Mouse (Mus musculus) urinary bladder, adult 18-20 months (tissue): ENCODE data around the gene Gm14410.
"Not testable (repeated sequence)": the region's sequence is repeated elsewhere in the genome, so short reads cannot be mapped to it uniquely, and the experiment has no call there.

Experiments
- DNase-seq, 2 experiments: peaks; one replicate each; pipeline ENCODE4 v3.0.0; 2022; ENCODE audit warnings: low spot score in 2 of 2, mixed read lengths in 2 of 2

The Gm14410 gene

DNA sequence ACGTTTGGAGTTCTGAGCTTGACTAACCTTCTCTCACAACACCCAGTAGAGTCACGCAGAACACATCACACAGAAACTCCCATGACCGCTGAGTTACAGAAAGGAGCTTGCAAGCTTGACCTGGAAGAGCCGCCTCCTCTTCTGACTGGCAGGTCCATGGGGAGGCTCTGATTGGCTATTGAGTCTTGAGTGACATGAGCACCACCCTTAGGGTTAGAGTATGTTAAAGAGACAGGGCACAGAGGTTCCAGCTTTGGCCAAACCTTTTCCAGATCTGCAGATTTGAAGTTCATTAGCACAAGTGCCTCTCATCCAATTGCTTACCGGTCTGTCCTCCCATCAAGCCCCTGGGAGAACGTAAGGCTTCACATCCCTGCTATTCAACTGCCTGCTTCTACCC lies at the start of gene Gm14410:
TSS of gene Gm14410 (minus strand) at position 81 of the 400 bp plus-strand sequence.
- DNase-seq: peak; percentile 59 to 84

DNA sequence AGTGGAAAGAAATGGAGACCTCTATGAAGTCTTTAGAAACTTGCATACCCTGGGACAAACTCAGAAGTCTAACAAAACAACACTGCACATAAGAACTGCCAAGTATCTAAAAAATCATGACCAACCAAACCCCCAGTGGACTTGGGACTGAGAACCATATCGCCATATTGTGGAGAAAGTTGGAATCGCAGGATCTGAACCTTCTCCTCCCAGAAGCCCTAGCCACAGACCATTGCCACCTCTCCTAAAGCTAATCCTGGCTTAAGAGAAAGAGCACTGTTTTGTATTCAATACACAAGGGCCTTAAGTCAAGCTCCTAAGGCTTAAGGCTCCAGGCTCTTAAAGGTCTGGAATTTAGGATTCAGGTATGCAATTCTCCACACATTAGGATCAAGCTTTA lies 41.2 kb upstream of the Gm14410 start:
- not testable (repeated sequence) for DNase-seq

GRCm38 (mm10) chr2:177230461-177230860 lies 24.2 kb upstream of the Gm14410 start:
- DNase-seq: not testable (repeated sequence)

GRCm38 (mm10) chr2:177172749-177173148 lies 33.5 kb downstream of the Gm14410 start:
- DNase-seq: not testable (repeated sequence)
